ENCODE assay signal across 15 mouse cellular contexts in genomic region chr10:59642659-59643377, GRCm38 (mm10). TPM values are rescaled to one million over a fixed set of nuclear protein-coding genes. Genes with fewer than 3 reads are reported as not detected.
DNase-seq lines count a peak whose midpoint lies in the region; ATAC-seq lines count a peak whose summit lies in the region.
"Had no signal": no experiment of that assay in that cellular context is flagged by ENCODE, and none has a peak within 500 bp of the region (broad histone marks: within the 10 kb centered on the region; RNA-seq: fewer than 3 reads in every experiment).

No protein-coding gene starts in this region.

- intact Hi-C loops in gastrocnemius, postnatal 14 days (cut with DNase I; ENCODE audit: low total_unique reads), result no loop called here

- peak; percentile 17; the same call in 1 of the 2 replicates for ATAC-seq in megakaryocyte progenitor cell, adult 5-6 weeks (replicated peaks; ENCODE audit: poor library complexity)

- peak; percentile 33 for DNase-seq in gastrocnemius, adult 18-20 months (ENCODE audit: low spot score)
- DNase-seq in gastrocnemius, postnatal 14 days, result no peak
- peak; percentile 57 for DNase-seq in 3134 (ENCODE audit: extremely low read depth, insufficient read length, low spot score)
- DNase-seq in Muller cell, postnatal 12 days (ENCODE audit: inconsistent ontology term), result peak; percentile 93
- no peak for DNase-seq in ovary, postnatal 36 days (ENCODE audit: low spot score)
- no peak for DNase-seq in right cerebral cortex, adult 18-20 months
- DNase-seq in cerebellum, postnatal 4 days (ENCODE audit: low spot score in 2 of 2), result no peak
- DNase-seq: adrenal gland, postnatal 25 days; embryo, embryonic 11 days; gastrocnemius, postnatal 10 days; kidney, adult 18-20 months; right cerebral cortex, postnatal 4 days had no signal

RNA-seq across cellular contexts. Expression of gene Mcu, which starts 26.3 kb away (rescaled TPM):
- 10 to 100 TPM; 39.8 to 44.3 TPM for total RNA-seq in gastrocnemius, adult 18-20 months (2021)
- total RNA-seq in gastrocnemius, postnatal 14 days (2021), result 10 to 100 TPM; 51.0 to 51.1 TPM
- 39.5 and 43.0 TPM in 2 replicates for total RNA-seq in megakaryocyte progenitor cell, adult 5-6 weeks (2015)
- total RNA-seq in megakaryocyte progenitor cell, adult 5-6 weeks (2017), result 57.3 and 60.1 TPM in 2 replicates

RNA-seq across cellular contexts. Expression of gene Gm10322, which starts 27.0 kb away (rescaled TPM):
- not detected for total RNA-seq in gastrocnemius, adult 18-20 months (2021)
- total RNA-seq in gastrocnemius, postnatal 14 days (2021), result not detected
- total RNA-seq in megakaryocyte progenitor cell, adult 5-6 weeks (2015), result not detected in 2 replicates
- not detected in 2 replicates for total RNA-seq in megakaryocyte progenitor cell, adult 5-6 weeks (2017)
- total RNA-seq: adrenal gland, postnatal 25 days; CH12.LX; gastrocnemius, postnatal 10 days; liver, adult 2 months had no signal

RNA-seq across cellular contexts. Expression of gene Micu1, which starts 59.5 kb away (rescaled TPM):
- 10 to 100 TPM; 55.9 to 61.3 TPM for total RNA-seq in gastrocnemius, adult 18-20 months (2021)
- 10 to 100 TPM; 63.7 to 70.3 TPM for total RNA-seq in gastrocnemius, postnatal 14 days (2021)
- 42.0 and 51.5 TPM in 2 replicates for total RNA-seq in megakaryocyte progenitor cell, adult 5-6 weeks (2015)
- 60.3 and 60.7 TPM in 2 replicates for total RNA-seq in megakaryocyte progenitor cell, adult 5-6 weeks (2017)

Comparison
In these comparisons a context has a peak if more than half of its experiments do, and no peak if none do; other contexts are left out.
1. DNase-seq: peak in gastrocnemius, adult 18-20 months (single experiment), 3134 (single experiment) and Muller cell, postnatal 12 days (single experiment); none in gastrocnemius, postnatal 14 days (single experiment), ovary, postnatal 36 days (single experiment), right cerebral cortex, adult 18-20 months (single experiment) and cerebellum, postnatal 4 days (0 of 2).